Mouse (Mus musculus) CH12.LX (cell line): Measurements from ENCODE around the gene Abtb2.

ENCODE experiments used
- CTCF ChIP-seq, 2 experiments: IDR thresholded peaks in 1 of 2; conservative IDR thresholded peaks in 1 of 2; 2 replicates each; pipeline ENCODE4 v1.5.1; 2011 to 2012; ENCODE audit warnings: low read depth in 2 of 2, low read length in 2 of 2, improper control_type of control experiment in 1 of 2, inconsistent platforms in 1 of 2, mild to moderate bottlenecking in 1 of 2, moderate library complexity in 1 of 2
- EP300 ChIP-seq: IDR thresholded peaks from 2 replicates; pipeline ENCODE4 v1.6.1; 2011; ENCODE audit warnings: low read length, improper control_type of control experiment
- HCFC1 ChIP-seq: IDR thresholded peaks from 2 replicates; pipeline ENCODE4 v1.6.1; 2012; ENCODE audit warnings: low read depth, mild to moderate bottlenecking, inconsistent platforms, low read length, improper control_type of control experiment
- IRF4 ChIP-seq: IDR thresholded peaks from 2 replicates; pipeline ENCODE4 v1.6.1; 2014; ENCODE audit warnings: low read depth, mild to moderate bottlenecking, inconsistent platforms, low read length, improper control_type of control experiment
- JUND ChIP-seq: conservative IDR thresholded peaks from 2 replicates; pipeline ENCODE4 v1.6.1; 2011; ENCODE audit warnings: low read depth, low read length, improper control_type of control experiment
- MAFK ChIP-seq: IDR thresholded peaks from 2 replicates; pipeline ENCODE4 v1.6.1; 2011; ENCODE audit warnings: low read length, improper control_type of control experiment; ENCODE audit not compliant: insufficient replicate concordance
- MAX ChIP-seq: IDR thresholded peaks from 2 replicates; pipeline ENCODE4 v1.6.1; 2011; ENCODE audit warnings: low read length, improper control_type of control experiment
- MEF2A ChIP-seq: IDR thresholded peaks from 2 replicates; pipeline ENCODE4 v1.6.1; 2014; ENCODE audit warnings: low read depth, mild to moderate bottlenecking, inconsistent platforms, low read length, improper control_type of control experiment, borderline replicate concordance
- MXI1 ChIP-seq: IDR thresholded peaks from 2 replicates; pipeline ENCODE4 v1.6.1; 2011; ENCODE audit warnings: mild to moderate bottlenecking, low read depth, low read length, improper control_type of control experiment
- POLR2A ChIP-seq: IDR thresholded peaks from 2 replicates; pipeline ENCODE4 v1.6.1; 2011; ENCODE audit warnings: low read depth, mild to moderate bottlenecking, improper control_type of control experiment, low read length
- POLR2AphosphoS2 ChIP-seq: IDR thresholded peaks from 2 replicates; pipeline ENCODE4 v1.6.1; 2011; ENCODE audit warnings: low read depth, low read length, improper control_type of control experiment
- RCOR1 ChIP-seq: conservative IDR thresholded peaks from 2 replicates; pipeline ENCODE4 v1.6.1; 2012; ENCODE audit warnings: low read depth, mild to moderate bottlenecking, inconsistent platforms, low read length, improper control_type of control experiment
- TBP ChIP-seq: conservative IDR thresholded peaks from 2 replicates; pipeline ENCODE4 v1.6.1; 2011; ENCODE audit warnings: low read depth, low read length, improper control_type of control experiment

- TF ChIP-seq MEF2A = no peak
- TF ChIP-seq MXI1 = no peak
- TF ChIP-seq CTCF (conservative IDR thresholded peaks at IDR 0.05 in 1 of 2, IDR thresholded peaks at IDR 0.05 in 1 of 2; ENCODE audit: low read depth in 2 of 2, low read length in 2 of 2) = no peak
- no peak for TF ChIP-seq RCOR1
- TF ChIP-seq MAX = no peak
- no peak for TF ChIP-seq EP300
- no peak for TF ChIP-seq MAFK
- TF ChIP-seq POLR2AphosphoS2 = no peak
- no peak for TF ChIP-seq POLR2A
- no peak for TF ChIP-seq TBP
- no peak for TF ChIP-seq JUND
- no peak for TF ChIP-seq HCFC1
- no peak for TF ChIP-seq IRF4
These were observed 88.9 kb downstream of the Abtb2 start for GRCm38 (mm10) chr2:103655037-103655436.
